Mouse (Mus musculus) lung, embryonic 16.5 days (tissue): ENCODE measurements around the gene Lekr1. TPM values are rescaled to one million over a fixed set of nuclear protein-coding genes. Genes with fewer than 3 reads are reported as not detected.

Experiments used
- ATAC-seq: fragments of 200-750 bp; cut with Nextera tagmentation; 2 replicates; pipeline ENCODE4 v1.8.0; 2017; ENCODE audit warnings: low read depth, mild to moderate bottlenecking, moderate library complexity
- H3K27ac ChIP-seq: fragments of 300-500 bp; sonication (generic); 2 replicates; pipeline ENCODE4 v1.5.1; 2014; ENCODE audit warnings: mild to moderate bottlenecking, control low read depth, low read length
- H3K27me3 ChIP-seq: fragments of 300-500 bp; sonication (generic); 2 replicates; pipeline ENCODE4 v1.6.1; 2014; ENCODE audit warnings: low read depth, low read length, mixed read lengths; ENCODE audit not compliant: control insufficient read depth, insufficient read depth
- H3K36me3 ChIP-seq: fragments of 300-500 bp; sonication (generic); 2 replicates; pipeline ENCODE4 v1.6.1; 2014; ENCODE audit warnings: low read length; ENCODE audit not compliant: control insufficient read depth, insufficient read depth
- H3K4me1 ChIP-seq: fragments of 300-500 bp; sonication (generic); replicated peaks from 2 replicates; pipeline ENCODE4 v1.6.1; 2014; ENCODE audit warnings: low read length, mixed read lengths; ENCODE audit not compliant: control insufficient read depth, insufficient read depth
- H3K4me2 ChIP-seq: fragments of 300-500 bp; sonication (generic); 2 replicates; pipeline ENCODE4 v1.6.1; 2014; ENCODE audit warnings: low read depth, low read length, control low read depth
- H3K4me3 ChIP-seq: fragments of 300-500 bp; sonication (generic); 2 replicates; pipeline ENCODE4 v1.5.1; 2014; ENCODE audit warnings: mild to moderate bottlenecking, low read length, control low read depth
- H3K9ac ChIP-seq: fragments of 300-500 bp; sonication (generic); 2 replicates; pipeline ENCODE4 v1.6.1; 2014; ENCODE audit warnings: low read length, control low read depth
- H3K9me3 ChIP-seq: fragments of 300-500 bp; sonication (generic); 2 replicates; pipeline ENCODE4 v1.6.1; 2016; ENCODE audit warnings: low read length; ENCODE audit not compliant: control insufficient read depth
- WGBS: fragments of 180-500 bp; shearing (Covaris S2); extraction: QIAGEN DNeasy Blood & Tissue Kit; methylation state at CpG from one replicate; pipeline ENCODE4 v1.1.7; 2014; 5-methylcytosine and 5-hydroxymethylcytosine counted together
- polyA plus RNA-seq: library from polyadenylated mRNA; unstranded; fragments of >200 nt; fragmentation: Nextera tagmentation; extraction: Ambion mirVana; gene quantifications from 2 replicates; pipeline ENCODE4 v1.2.1, GENCODE M21; 2015

Gene Lekr1
- polyA plus RNA-seq, 1 experiment from 2014 or later, result 10.1 TPM

DNA sequence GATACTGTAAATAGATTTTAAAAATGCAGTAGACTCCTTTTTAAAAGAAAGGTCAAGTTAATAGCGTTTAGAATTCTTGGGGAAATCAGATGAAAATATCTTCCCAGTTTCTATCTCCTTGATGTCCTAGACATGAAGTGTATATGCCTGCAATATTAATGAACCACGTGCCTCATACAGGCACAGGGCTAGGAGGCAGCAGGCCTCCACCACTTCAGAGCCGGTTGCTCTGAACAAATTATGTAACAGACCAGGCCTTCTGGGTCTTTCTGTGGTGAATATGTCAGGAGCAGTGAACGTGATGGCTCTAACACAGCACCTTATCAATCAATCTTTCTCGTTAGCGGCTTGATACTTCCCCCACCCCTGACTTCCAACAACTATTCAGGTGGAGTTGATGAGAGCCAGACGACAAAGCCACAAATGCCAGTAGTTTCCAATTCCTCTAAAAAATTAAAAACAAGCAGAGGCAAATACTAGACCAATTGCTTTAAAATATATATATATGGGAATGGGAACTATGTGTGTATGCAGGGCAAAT is 164.0 kb downstream of the Lekr1 start:
- Histone ChIP-seq H3K4me3 (no peak overlapping the region), H3K9me3 (no peaks in the 10 kb centered on the region), H3K9ac (no peak overlapping the region), H3K27me3 (no peaks in the 10 kb centered on the region), H3K4me2 (no peak overlapping the region), H3K4me1 (peaks cover 17% of the 10 kb centered on the region), H3K27ac (no peak overlapping the region), H3K36me3 (no peaks in the 10 kb centered on the region)
- no peak for ATAC-seq
- 33% methylated on average over 7 of the region's 7 CpGs for WGBS

DNA sequence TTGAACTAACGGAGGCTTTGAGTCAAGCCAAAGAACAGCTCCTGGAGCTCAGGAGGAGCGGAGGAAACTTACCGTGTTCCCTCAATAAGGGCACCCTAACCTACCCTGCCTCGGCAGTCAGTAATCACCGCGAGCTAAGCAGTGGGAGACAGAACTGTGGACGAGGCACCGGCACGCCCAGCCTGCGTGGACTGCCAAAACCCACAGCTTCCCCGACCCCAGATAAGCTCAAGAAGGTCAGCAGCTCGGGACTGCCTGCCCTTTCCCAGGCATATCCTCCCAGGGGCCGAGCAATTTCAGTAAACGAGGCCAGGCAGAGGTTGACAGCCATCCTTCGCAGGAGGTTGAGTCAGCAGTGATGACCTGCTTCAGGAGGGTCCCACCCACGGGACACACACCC is 164.8 kb downstream of the Lekr1 start:
- no peak overlapping the region for H3K9ac ChIP-seq
- H3K4me1 ChIP-seq, result peaks cover 16% of the 10 kb centered on the region
- no peak overlapping the region; the same call in 1 of the 2 replicates for H3K4me2 ChIP-seq
- no peak overlapping the region for H3K4me3 ChIP-seq
- 7% methylated on average over 16 of the region's 16 CpGs for WGBS
- H3K36me3 ChIP-seq, result no peaks in the 10 kb centered on the region
- H3K27me3 ChIP-seq, result no peaks in the 10 kb centered on the region
- H3K27ac ChIP-seq, result no peak overlapping the region
- H3K9me3 ChIP-seq, result no peaks in the 10 kb centered on the region
- ATAC-seq, result no peak

DNA sequence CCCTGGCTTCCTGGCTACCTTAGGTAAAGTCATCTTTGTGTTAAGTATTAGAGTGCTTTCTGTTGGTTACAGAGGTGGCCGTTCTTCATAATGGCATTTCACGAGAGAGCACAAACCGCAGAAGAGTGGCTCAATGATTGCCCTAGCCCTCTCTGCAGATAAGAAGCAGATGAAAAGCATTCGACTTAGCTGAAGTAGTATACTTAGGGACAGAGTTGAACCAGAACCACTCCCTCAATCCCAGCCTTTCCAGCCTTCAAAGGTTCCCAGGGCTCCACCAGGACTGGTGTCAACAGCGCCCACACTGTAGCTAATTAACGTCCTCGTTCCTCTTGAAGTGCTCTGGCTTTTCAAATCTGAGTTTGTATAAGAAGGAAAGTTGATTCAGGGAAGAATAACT is 166.4 kb downstream of the Lekr1 start:
- 31% methylated on average over 7 of the region's 7 CpGs for WGBS
- Histone ChIP-seq H3K27me3 (no peaks in the 10 kb centered on the region), H3K4me2 (no peak overlapping the region), H3K9ac (no peak overlapping the region), H3K9me3 (no peaks in the 10 kb centered on the region), H3K4me3 (no peak overlapping the region), H3K36me3 (no peaks in the 10 kb centered on the region), H3K27ac (peak overlapping the region; percentile 15; the same call in 1 of the 2 replicates), H3K4me1 (peaks cover 16% of the 10 kb centered on the region)
- ATAC-seq, result peak; percentile 81

DNA sequence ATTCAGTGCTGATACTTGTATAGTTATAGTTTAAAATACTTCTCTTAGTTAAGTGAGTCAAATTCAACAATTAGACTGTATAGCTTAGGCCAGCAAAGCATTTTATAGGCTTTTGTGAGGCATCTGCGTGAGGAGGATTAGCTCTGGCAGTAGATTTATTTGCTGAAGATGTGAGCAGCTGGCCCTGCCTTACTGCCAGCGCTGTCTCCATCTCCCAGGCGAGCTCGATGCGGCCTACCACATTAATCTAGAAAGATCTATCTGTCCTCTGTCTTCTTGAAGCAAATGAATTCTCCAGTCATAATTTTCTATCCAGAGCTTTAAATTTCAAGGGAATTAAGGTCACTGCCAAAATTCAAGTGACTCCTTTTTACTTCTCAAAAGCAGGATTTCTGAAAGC is 170.4 kb downstream of the Lekr1 start:
- no peak overlapping the region for H3K4me3 ChIP-seq
- 69% methylated on average over 5 of the region's 5 CpGs for WGBS
- H3K9ac ChIP-seq, result no peak overlapping the region
- H3K4me2 ChIP-seq, result no peak overlapping the region
- peaks cover 3% of the 10 kb centered on the region; the same call in 1 of the 2 replicates for H3K4me1 ChIP-seq
- no peak for ATAC-seq
- no peaks in the 10 kb centered on the region for H3K27me3 ChIP-seq
- H3K36me3 ChIP-seq, result no peaks in the 10 kb centered on the region
- H3K9me3 ChIP-seq, result no peaks in the 10 kb centered on the region
- no peak overlapping the region for H3K27ac ChIP-seq

DNA sequence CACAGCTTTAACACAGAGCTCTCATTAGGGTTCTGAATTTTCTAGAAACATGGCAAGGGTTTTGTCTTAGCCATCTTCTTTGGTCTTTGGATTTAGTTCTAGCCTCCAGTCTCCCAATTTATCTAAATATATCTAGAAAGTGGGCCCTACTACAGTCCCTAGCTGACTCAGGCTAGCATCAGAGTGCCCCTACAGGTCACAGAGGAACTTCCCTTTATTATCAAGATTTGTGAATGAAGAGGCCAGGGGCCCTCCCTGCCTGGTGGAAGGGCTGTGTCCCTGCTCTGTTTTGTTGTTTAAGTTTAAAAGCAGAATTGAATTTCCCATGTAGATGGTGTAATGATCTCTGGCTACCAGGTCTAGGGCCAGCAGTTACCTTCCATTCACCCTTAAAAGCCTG is 173.6 kb downstream of the Lekr1 start:
- Histone ChIP-seq H3K4me3 (no peak overlapping the region), H3K27me3 (no peaks in the 10 kb centered on the region), H3K36me3 (no peaks in the 10 kb centered on the region), H3K4me1 (peaks cover 9% of the 10 kb centered on the region), H3K9ac (no peak overlapping the region), H3K9me3 (no peaks in the 10 kb centered on the region), H3K27ac (no peak overlapping the region), H3K4me2 (no peak overlapping the region)
- ATAC-seq, result no peak

DNA sequence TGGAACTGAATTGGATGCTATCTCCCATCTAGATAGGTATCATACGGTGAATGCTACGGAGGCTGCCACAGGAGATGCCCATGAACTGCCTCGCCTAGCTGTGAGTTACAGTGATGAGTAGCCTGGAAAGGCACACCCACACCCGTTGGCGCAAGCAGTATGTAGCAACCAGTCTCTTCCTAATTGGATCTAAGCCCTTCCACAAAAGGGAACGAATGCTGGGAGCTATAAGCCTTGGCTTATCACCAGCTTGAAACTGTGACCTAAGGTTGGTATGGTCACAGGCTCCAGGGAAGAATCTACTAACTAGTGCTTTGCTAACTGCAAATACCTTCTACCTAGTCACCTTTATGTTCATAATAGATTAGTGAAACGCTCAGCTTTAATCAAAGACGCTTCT is 175.1 kb downstream of the Lekr1 start:
- H3K27me3 ChIP-seq, result no peaks in the 10 kb centered on the region
- ATAC-seq, result no peak
- no peak overlapping the region for H3K9ac ChIP-seq
- H3K4me1 ChIP-seq, result peaks cover 21% of the 10 kb centered on the region
- no peak overlapping the region for H3K4me2 ChIP-seq
- H3K4me3 ChIP-seq, result no peak overlapping the region
- H3K9me3 ChIP-seq, result no peaks in the 10 kb centered on the region
- WGBS, result 87% methylated on average over 8 of the region's 8 CpGs
- no peak overlapping the region for H3K27ac ChIP-seq
- no peaks in the 10 kb centered on the region for H3K36me3 ChIP-seq

DNA sequence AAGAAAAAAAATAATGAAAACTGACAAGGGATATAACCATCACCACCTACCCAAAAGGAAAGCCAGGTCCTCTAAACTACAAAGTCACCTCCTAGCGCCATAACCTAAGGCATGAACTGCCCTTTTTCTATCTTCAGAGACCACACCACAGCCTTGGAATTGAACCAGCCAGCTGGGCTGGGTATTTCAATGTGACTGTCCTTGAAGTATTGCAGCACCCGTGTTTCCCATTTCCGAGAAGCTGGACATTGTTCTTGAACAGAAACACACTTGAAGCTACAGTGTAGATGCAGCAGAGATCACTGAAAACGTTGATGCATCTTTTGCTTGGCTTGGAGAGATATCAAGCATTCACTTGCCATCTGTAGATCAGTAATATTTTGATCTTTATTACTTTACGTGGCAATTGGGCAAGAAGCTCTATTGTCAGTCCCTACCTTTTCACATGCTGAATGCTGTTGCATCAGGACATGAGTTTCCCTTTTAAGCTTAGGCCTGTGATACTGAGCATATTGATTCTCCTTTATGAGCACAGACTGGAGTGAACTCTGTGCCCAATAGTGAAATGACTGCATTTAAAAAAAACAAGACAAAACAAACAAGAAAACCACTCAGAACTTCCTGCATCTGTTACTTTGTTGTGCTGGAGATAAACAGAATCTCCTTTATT is 176.6 kb downstream of the Lekr1 start:
- Histone ChIP-seq H3K27me3 (no peaks in the 10 kb centered on the region), H3K4me3 (no peak overlapping the region), H3K4me1 (peaks cover 33% of the 10 kb centered on the region), H3K4me2 (no peak overlapping the region), H3K27ac (no peak overlapping the region), H3K9me3 (no peaks in the 10 kb centered on the region), H3K36me3 (no peaks in the 10 kb centered on the region), H3K9ac (no peak overlapping the region)
- 75% methylated on average over 5 of the region's 5 CpGs for WGBS
- no peak for ATAC-seq

DNA sequence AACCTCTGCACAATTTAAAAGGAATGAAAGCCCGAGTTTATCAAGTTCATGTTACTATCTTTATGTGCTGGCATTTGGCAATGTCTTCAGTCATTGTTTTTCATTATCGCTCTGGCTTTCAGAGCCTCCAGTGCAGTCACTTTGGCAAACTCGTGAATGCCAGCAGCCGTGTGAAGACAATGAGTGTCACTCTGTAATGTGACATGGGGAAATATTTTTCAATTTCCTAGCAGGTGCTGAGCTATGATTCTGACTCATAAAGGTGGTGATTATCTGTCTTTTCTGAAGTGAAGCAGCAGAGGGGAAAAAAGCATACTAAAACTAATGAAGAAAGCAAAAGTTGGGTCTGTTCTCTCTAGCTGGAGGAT is 177.1 kb downstream of the Lekr1 start:
- no peak overlapping the region for H3K9ac ChIP-seq
- no peak overlapping the region for H3K4me3 ChIP-seq
- H3K36me3 ChIP-seq, result no peaks in the 10 kb centered on the region
- peaks cover 34% of the 10 kb centered on the region for H3K4me1 ChIP-seq
- no peak overlapping the region for H3K4me2 ChIP-seq
- WGBS, result 45% methylated on average over 4 of the region's 4 CpGs
- no peak overlapping the region for H3K27ac ChIP-seq
- no peaks in the 10 kb centered on the region for H3K9me3 ChIP-seq
- ATAC-seq, result no peak
- no peaks in the 10 kb centered on the region for H3K27me3 ChIP-seq

DNA sequence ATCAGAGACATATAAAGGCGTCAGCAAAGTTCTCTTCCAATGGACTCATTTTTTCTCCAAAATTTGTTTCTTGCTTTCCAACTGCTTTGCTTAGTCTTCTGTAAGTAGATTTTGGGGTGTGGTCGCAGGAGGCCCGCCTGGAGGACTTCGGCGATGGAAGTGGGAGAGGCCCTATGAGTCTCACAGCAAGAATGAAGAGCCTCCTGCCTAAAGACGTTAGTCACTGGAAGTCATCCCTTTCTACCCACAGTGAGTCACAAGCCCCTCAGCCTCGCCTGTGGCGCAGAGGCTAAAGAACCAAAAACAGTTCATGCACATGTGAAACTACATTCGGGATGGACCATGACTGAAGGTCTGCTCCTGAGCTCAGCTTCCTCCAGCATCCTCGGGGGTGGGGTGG is 178.3 kb downstream of the Lekr1 start:
- no peak overlapping the region for H3K4me2 ChIP-seq
- H3K4me3 ChIP-seq, result no peak overlapping the region
- no peak overlapping the region for H3K9ac ChIP-seq
- no peaks in the 10 kb centered on the region for H3K27me3 ChIP-seq
- H3K36me3 ChIP-seq, result no peaks in the 10 kb centered on the region
- ATAC-seq, result no peak
- H3K9me3 ChIP-seq, result no peaks in the 10 kb centered on the region
- 72% methylated on average over 10 of the region's 10 CpGs for whole genome bisulfite sequencing
- H3K4me1 ChIP-seq, result peaks cover 34% of the 10 kb centered on the region
- H3K27ac ChIP-seq, result peak overlapping the region; percentile 56
